Mouse (Mus musculus): Measurements from ENCODE around the gene Gm2016. TPM values are rescaled to one million over a fixed set of nuclear protein-coding genes. Genes with fewer than 3 reads are reported as not detected.
"Not testable (repeated sequence)": the region's sequence is repeated elsewhere in the genome, so short reads cannot be mapped to it uniquely, and the experiment has no call there.

The Gm2016 gene
- not detected in 2 replicates for polyA plus RNA-seq (2014; fragmentation: Nextera tagmentation; extraction: Ambion mirVana)

DNA sequence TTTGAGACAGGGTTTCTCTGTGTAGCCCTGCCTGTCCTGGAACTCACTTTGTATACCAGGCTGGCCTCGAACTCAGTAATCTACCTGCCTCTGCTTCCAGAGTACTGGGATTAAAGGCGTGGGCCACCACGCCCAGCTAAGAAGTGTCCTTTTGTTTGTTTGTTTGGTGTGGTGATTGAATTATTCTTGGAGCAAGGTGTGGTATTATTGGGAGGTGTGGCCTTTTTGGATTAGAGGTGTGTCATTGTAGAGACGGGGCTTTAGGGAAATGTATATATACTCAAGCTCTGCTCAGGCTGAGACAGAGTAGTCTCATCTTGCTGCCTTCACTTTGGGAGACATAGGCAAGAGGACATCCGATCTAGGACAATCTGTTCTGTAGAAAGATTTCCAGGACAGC is at the start of gene Gm2016:
Gene Gm2016, plus strand, starts transcription at position 301 of the 400 bp plus-strand sequence.
- H3K9ac ChIP-seq (ENCODE audit: low read length); DNase-seq (ENCODE audit: low spot score); H3K4me1 ChIP-seq (replicated peaks; ENCODE audit: control insufficient read depth, insufficient read depth, low read length); H3K4me2 ChIP-seq (ENCODE audit: low read length); H3K9me3 ChIP-seq (ENCODE audit: control insufficient read depth, low read length); H3K4me3 ChIP-seq (ENCODE audit: low read depth, low read length); H3K27ac ChIP-seq (ENCODE audit: low read depth); H3K36me3 ChIP-seq (ENCODE audit: control insufficient read depth, insufficient read depth, low read length); ATAC-seq (replicated peaks; ENCODE audit: low FRiP score, low TSS enrichment, low read depth); H3K27me3 ChIP-seq (replicated peaks; ENCODE audit: control insufficient read depth, insufficient read depth, low read length): not testable (repeated sequence)
- WGBS = 83% methylated on average over 5 of the region's 5 CpGs

DNA sequence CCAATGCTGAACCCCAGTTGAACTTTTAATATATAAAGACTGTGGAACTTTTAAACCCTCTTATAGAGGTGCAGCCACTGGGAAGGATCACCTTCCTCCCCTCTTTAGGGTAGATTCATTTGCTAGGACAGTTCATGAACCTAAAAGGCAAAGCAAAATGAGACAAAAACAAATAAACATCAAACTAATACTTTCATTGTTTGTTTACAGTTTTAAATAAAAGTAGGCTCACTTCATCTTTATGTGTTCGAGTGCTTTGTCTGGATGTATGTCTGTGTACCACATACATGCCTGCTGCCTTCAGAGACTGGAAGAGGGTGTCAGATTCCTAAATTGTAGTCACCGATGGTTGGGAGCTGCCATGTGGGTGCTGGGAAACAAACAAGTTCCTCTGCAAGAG is 31.6 kb upstream of the Gm2016 start, which contains the start of gene Gm2001:
Gene Gm2001, minus strand, starts transcription at position 101 of the 400 bp plus-strand sequence.
- H3K4me3 ChIP-seq (ENCODE audit: low read depth, low read length); H3K4me1 ChIP-seq (replicated peaks; ENCODE audit: control insufficient read depth, insufficient read depth, low read length); DNase-seq (ENCODE audit: low spot score); ATAC-seq (replicated peaks; ENCODE audit: low FRiP score, low TSS enrichment, low read depth); H3K4me2 ChIP-seq (ENCODE audit: low read length); H3K36me3 ChIP-seq (ENCODE audit: control insufficient read depth, insufficient read depth, low read length); H3K9ac ChIP-seq (ENCODE audit: low read length); H3K27me3 ChIP-seq (replicated peaks; ENCODE audit: control insufficient read depth, insufficient read depth, low read length); H3K27ac ChIP-seq (ENCODE audit: low read depth); H3K9me3 ChIP-seq (ENCODE audit: control insufficient read depth, low read length): not testable (repeated sequence)
- 61% methylated on average over 1 of the region's 2 CpGs for WGBS

DNA sequence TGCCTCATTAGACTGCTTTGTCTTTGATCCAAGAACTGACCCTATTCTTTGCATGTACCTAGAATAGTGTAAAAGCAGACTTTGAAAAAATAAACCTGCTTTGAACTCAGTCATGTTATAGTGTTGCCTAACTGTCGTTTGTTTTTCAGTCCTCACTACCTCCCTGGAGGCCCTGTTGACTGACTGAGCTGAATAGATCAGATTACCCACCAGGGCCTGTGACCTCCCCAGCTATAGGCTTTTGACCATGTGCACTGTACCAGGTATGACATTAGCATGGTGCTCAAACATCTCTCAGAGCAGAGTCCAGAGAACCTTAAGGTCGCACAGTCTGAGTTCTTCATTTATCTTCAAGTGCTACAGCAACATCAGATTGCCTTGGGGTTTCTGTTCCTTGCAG is 23.2 kb upstream of the Gm2016 start:
- H3K4me3 ChIP-seq (ENCODE audit: low read depth, low read length); H3K9me3 ChIP-seq (ENCODE audit: control insufficient read depth, low read length); DNase-seq (ENCODE audit: low spot score); H3K4me1 ChIP-seq (replicated peaks; ENCODE audit: control insufficient read depth, insufficient read depth, low read length); H3K4me2 ChIP-seq (ENCODE audit: low read length); H3K27ac ChIP-seq (ENCODE audit: low read depth); H3K27me3 ChIP-seq (replicated peaks; ENCODE audit: control insufficient read depth, insufficient read depth, low read length); H3K36me3 ChIP-seq (ENCODE audit: control insufficient read depth, insufficient read depth, low read length); ATAC-seq (replicated peaks; ENCODE audit: low FRiP score, low TSS enrichment, low read depth); H3K9ac ChIP-seq (ENCODE audit: low read length): not testable (repeated sequence)
- no CpG with 5 or more reads among the region's 2 CpGs for WGBS

DNA sequence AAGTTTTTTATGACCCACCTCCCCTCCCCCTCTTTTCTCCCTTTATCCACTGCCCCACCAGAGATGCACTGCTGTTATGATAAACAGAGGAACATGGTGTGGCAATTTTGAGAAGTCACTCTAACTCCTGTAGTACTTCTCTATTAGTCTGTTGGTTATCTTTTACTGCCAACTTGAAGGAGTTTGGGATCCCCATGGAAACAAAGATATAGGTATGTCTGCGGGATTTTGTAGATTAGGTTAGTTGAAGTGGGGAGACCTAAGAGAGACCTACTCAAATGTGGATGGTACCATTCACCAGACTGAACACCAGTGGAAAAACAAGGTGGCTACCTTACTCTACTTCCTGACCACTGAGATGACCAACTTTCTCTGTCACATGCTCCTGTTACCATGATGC is 17.8 kb upstream of the Gm2016 start:
- not testable (repeated sequence) for H3K9ac ChIP-seq (ENCODE audit: low read length); H3K27ac ChIP-seq (ENCODE audit: low read depth); H3K4me2 ChIP-seq (ENCODE audit: low read length); H3K4me1 ChIP-seq (replicated peaks; ENCODE audit: control insufficient read depth, insufficient read depth, low read length); H3K36me3 ChIP-seq (ENCODE audit: control insufficient read depth, insufficient read depth, low read length); H3K27me3 ChIP-seq (replicated peaks; ENCODE audit: control insufficient read depth, insufficient read depth, low read length); ATAC-seq (replicated peaks; ENCODE audit: low FRiP score, low TSS enrichment, low read depth); DNase-seq (ENCODE audit: low spot score); H3K4me3 ChIP-seq (ENCODE audit: low read depth, low read length); H3K9me3 ChIP-seq (ENCODE audit: control insufficient read depth, low read length)
- WGBS = 78% methylated on average over 1 of the region's 1 CpGs

DNA sequence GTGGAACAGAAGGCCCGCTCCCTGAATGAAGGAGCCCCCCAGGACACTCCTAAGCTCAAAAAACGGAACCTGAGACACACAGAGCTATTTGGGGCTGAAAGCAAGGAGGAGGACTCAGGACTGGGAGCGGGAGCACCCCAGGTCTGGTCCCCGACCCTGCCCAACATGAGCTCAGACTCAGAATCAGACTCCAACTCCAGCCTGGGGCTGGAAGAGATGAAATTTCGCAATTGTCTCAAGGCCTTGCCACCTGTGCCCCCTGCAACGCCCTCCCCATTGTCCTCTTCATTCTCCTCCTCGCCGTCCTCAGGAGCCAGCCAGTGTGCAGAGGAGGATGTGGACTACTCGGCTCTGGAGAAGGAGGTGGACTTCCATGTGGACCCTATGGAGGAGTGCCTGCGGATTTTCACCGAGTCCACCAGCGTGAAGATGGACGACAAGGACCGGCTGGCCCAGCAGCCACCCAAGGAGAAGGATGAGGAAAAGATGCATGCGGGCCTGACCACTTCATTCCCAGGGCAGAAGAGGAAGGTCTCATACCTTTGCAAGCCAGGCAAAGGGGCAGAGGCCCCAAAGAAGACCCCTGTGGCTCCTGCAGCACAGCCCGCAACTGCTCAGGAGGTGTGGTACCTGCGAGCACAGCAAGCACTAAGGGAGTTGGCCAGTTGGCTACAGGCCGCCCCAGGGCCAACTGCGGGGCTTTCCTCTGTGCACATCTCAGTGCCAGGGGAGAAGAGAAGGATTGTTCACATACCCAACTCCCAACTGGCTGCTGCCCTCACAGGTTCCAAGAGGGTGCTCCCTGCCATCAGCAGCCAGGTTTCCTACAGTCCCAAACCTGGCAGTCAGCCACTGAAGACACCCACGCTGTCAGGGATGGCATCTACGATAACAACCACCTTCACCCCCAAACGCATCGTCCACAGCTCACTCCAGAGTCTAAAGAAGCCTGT is 11.9 kb upstream of the Gm2016 start:
- not testable (repeated sequence) for H3K27ac ChIP-seq (ENCODE audit: low read depth); H3K36me3 ChIP-seq (ENCODE audit: control insufficient read depth, insufficient read depth, low read length); H3K4me1 ChIP-seq (replicated peaks; ENCODE audit: control insufficient read depth, insufficient read depth, low read length); DNase-seq (ENCODE audit: low spot score); H3K4me2 ChIP-seq (ENCODE audit: low read length); H3K9me3 ChIP-seq (ENCODE audit: control insufficient read depth, low read length); ATAC-seq (replicated peaks; ENCODE audit: low FRiP score, low TSS enrichment, low read depth); H3K9ac ChIP-seq (ENCODE audit: low read length); H3K27me3 ChIP-seq (replicated peaks; ENCODE audit: control insufficient read depth, insufficient read depth, low read length); H3K4me3 ChIP-seq (ENCODE audit: low read depth, low read length)
- WGBS = 86% methylated on average over 23 of the region's 23 CpGs

DNA sequence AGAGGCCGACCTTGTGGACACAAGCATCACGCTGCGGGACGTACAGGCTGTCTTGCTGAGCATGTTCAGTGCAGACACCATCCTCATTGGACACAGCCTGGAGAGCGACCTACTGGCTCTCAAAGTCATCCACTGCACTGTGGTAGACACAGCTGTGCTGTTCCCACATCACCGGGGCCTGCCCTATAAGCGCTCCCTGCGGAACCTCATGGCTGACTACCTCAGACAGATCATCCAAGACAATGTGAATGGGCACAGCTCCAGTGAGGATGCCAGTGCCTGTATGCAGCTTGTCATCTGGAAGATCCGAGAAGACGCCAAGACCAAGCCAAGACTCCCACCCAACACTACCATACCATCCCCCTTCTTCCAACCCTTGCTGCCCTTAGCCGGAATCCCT is 10.2 kb upstream of the Gm2016 start:
- 0 out of 2 replicates have a peak, but pooled peaks have one; percentile 33 for ATAC-seq (replicated peaks; ENCODE audit: low FRiP score, low TSS enrichment, low read depth)
- H3K27me3 ChIP-seq (replicated peaks; ENCODE audit: control insufficient read depth, insufficient read depth, low read length); H3K27ac ChIP-seq (ENCODE audit: low read depth); H3K4me2 ChIP-seq (ENCODE audit: low read length); DNase-seq (ENCODE audit: low spot score); H3K4me1 ChIP-seq (replicated peaks; ENCODE audit: control insufficient read depth, insufficient read depth, low read length); H3K9me3 ChIP-seq (ENCODE audit: control insufficient read depth, low read length); H3K9ac ChIP-seq (ENCODE audit: low read length); H3K4me3 ChIP-seq (ENCODE audit: low read depth, low read length); H3K36me3 ChIP-seq (ENCODE audit: control insufficient read depth, insufficient read depth, low read length): not testable (repeated sequence)
- WGBS = 94% methylated on average over 8 of the region's 11 CpGs

DNA sequence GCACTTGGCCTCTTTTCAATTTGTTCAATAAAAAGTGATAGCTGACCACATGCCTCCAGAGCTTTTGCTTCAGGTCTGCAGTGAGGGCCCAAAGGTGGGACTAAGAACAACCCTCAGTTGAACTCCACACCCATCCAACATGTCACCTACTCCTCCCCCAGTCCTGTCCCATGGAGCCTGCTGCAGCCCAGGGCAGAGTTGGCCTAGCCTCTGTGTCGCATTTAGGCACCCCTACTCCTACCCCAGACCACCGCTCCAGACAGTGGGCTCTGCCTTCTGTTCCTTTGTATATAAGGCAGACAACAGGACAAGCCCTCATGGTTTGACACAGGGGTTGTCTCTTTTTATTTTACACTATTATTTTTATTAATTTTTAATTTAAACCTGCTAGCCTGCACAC is 9.8 kb upstream of the Gm2016 start:
- DNase-seq (ENCODE audit: low spot score); H3K4me2 ChIP-seq (ENCODE audit: low read length); H3K9me3 ChIP-seq (ENCODE audit: control insufficient read depth, low read length); H3K27me3 ChIP-seq (replicated peaks; ENCODE audit: control insufficient read depth, insufficient read depth, low read length); H3K27ac ChIP-seq (ENCODE audit: low read depth); H3K4me1 ChIP-seq (replicated peaks; ENCODE audit: control insufficient read depth, insufficient read depth, low read length); H3K4me3 ChIP-seq (ENCODE audit: low read depth, low read length); H3K9ac ChIP-seq (ENCODE audit: low read length); H3K36me3 ChIP-seq (ENCODE audit: control insufficient read depth, insufficient read depth, low read length); ATAC-seq (replicated peaks; ENCODE audit: low FRiP score, low TSS enrichment, low read depth): not testable (repeated sequence)
- 82% methylated on average over 2 of the region's 2 CpGs for WGBS

DNA sequence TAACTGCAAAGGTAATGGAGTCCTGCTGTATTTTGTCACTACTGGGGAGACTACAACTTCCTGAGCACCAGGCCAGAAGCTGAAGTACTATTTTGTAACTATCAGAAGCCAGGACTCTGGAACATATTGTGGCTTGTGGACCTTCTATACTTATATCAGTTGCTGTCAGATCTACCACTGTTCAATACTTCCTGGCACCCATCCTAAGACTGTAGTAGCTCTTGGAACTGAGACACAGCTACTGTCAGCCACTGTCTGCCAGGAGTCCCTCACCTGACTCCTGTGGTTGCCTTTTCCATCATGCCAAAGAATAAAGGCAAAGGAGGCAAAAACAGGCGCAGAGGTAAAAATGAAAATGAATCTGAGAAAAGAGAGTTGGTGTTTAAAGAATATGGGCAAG is 21.2 kb downstream of the Gm2016 start, which contains the start of gene Gm2022:
Gene Gm2022, plus strand, starts transcription at position 301 of the 400 bp plus-strand sequence.
- H3K9ac ChIP-seq (ENCODE audit: low read length) = not testable (repeated sequence)

More for the DNA sequence above, 21.2 kb downstream of the Gm2016 start, which contains the start of gene Gm2022:
- not testable (repeated sequence) for H3K9me3 ChIP-seq (ENCODE audit: control insufficient read depth, low read length); H3K4me1 ChIP-seq (replicated peaks; ENCODE audit: control insufficient read depth, insufficient read depth, low read length); DNase-seq (ENCODE audit: low spot score); H3K4me2 ChIP-seq (ENCODE audit: low read length); H3K4me3 ChIP-seq (ENCODE audit: low read depth, low read length); H3K27me3 ChIP-seq (replicated peaks; ENCODE audit: control insufficient read depth, insufficient read depth, low read length); H3K27ac ChIP-seq (ENCODE audit: low read depth); ATAC-seq (replicated peaks; ENCODE audit: low FRiP score, low TSS enrichment, low read depth); H3K36me3 ChIP-seq (ENCODE audit: control insufficient read depth, insufficient read depth, low read length)
- 100% methylated on average over 1 of the region's 1 CpGs for WGBS
